15 mouse cellular contexts compared by ENCODE assay signal in the genomic region with DNA sequence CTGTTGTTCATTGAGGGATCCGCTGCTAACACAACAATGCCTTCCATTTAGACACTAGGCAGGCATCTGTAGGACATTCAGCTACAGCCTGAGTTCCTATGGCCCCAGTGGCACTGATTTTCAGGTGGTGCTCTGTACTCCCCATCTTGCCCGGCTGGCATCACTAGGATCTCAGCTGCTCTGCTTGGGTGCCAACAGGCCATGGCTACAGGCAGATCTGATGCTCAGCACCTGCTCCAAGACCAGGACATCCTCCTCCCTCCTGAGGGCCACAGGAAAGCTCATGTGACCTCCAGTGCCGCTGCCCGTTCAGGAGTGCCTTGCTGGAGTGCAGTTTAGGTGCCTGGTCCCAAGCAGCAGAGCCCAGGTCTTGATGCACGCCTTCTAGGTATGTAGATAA. TPM values are rescaled to one million over a fixed set of nuclear protein-coding genes. Genes with fewer than 3 reads are reported as not detected.
DNase-seq lines count a peak whose midpoint lies in the region; ATAC-seq and TF ChIP-seq lines count a peak whose summit lies in the region.
"Had no signal": no experiment of that assay in that cellular context is flagged by ENCODE, and none has a peak within 500 bp of the region (broad histone marks: within the 10 kb centered on the region; RNA-seq: fewer than 3 reads in every experiment).

No protein-coding gene starts in this region.

- H3K27me3 ChIP-seq in kidney, embryonic 14.5 days (ENCODE audit: control insufficient read depth, insufficient read depth, low read length): no peaks in the 10 kb centered on the region
- H3K27me3 ChIP-seq in midbrain, embryonic 15.5 days (replicated peaks): no peaks in the 10 kb centered on the region
- H3K27me3 ChIP-seq in midbrain, embryonic 13.5 days: no peaks in the 10 kb centered on the region
- no peaks in the 10 kb centered on the region for H3K27me3 ChIP-seq in small intestine, adult 2 months (ENCODE audit: control insufficient read depth, insufficient read depth, low read length)

- DNase-seq in gastrocnemius, adult 2 months: no peak
- DNase-seq in gastrocnemius, postnatal 10 days: no peak
- DNase-seq in kidney, adult 9 months: no peak
- DNase-seq in ovary, postnatal 10 days (ENCODE audit: low spot score): no peak
- DNase-seq: kidney, adult 18-20 months; layer of hippocampus, postnatal 36 days; retina, postnatal 1 day; thymus, postnatal 14 days had no signal

- no peak overlapping the region for H3K9ac ChIP-seq in kidney, embryonic 14.5 days (ENCODE audit: low read depth, low read length)
- H3K9ac ChIP-seq in midbrain, embryonic 15.5 days: no peak overlapping the region
- no peak overlapping the region for H3K9ac ChIP-seq in midbrain, embryonic 13.5 days (replicated peaks)

- no peak for TF ChIP-seq CTCF in gastrocnemius, adult 2 months (IDR thresholded peaks at IDR 0.05)
- no peak for TF ChIP-seq CTCF in small intestine, adult 2 months (IDR thresholded peaks at IDR 0.05; ENCODE audit: extremely low read depth, insufficient read length, insufficient replicate concordance, low read depth, low read length)

- ATAC-seq in kidney, embryonic 14.5 days (ENCODE audit: low FRiP score, low TSS enrichment): no peak
- no peak for ATAC-seq in midbrain, embryonic 15.5 days (replicated peaks)
- ATAC-seq in midbrain, embryonic 13.5 days: no peak
- ATAC-seq: activated CD4-positive, CD25-positive, alpha-beta regulatory T cell, adult 4 months had no signal

- intact Hi-C loops in gastrocnemius, adult 2 months (cut with DNase I): no loop called here

- H3K4me1 ChIP-seq in kidney, embryonic 14.5 days (ENCODE audit: control insufficient read depth, insufficient read depth, low read length): peaks cover 31% of the 10 kb centered on the region
- peaks cover 25% of the 10 kb centered on the region for H3K4me1 ChIP-seq in midbrain, embryonic 15.5 days
- peaks cover 28% of the 10 kb centered on the region for H3K4me1 ChIP-seq in midbrain, embryonic 13.5 days (replicated peaks)
- peaks cover 14% of the 10 kb centered on the region for H3K4me1 ChIP-seq in small intestine, adult 2 months (ENCODE audit: control insufficient read depth, insufficient read depth, insufficient read length, low read length)

- H3K27ac ChIP-seq in gastrocnemius, adult 2 months: peak overlapping the region; percentile 81
- H3K27ac ChIP-seq in kidney, embryonic 14.5 days (ENCODE audit: low read depth, low read length): peak overlapping the region; percentile 38; the same call in 1 of the 2 replicates
- 0 out of 2 replicates have a peak overlapping the region, but pooled peaks have one; percentile 9 for H3K27ac ChIP-seq in midbrain, embryonic 15.5 days
- no peak overlapping the region for H3K27ac ChIP-seq in midbrain, embryonic 13.5 days
- peak overlapping the region; percentile 19 for H3K27ac ChIP-seq in small intestine, adult 2 months (ENCODE audit: insufficient read depth, low read depth, low read length)

- H3K4me3 ChIP-seq in gastrocnemius, adult 2 months: no peak overlapping the region
- no peak overlapping the region for H3K4me3 ChIP-seq in kidney, embryonic 14.5 days (ENCODE audit: low read length)
- H3K4me3 ChIP-seq in midbrain, embryonic 15.5 days: no peak overlapping the region
- H3K4me3 ChIP-seq in midbrain, embryonic 13.5 days (replicated peaks): no peak overlapping the region
- H3K4me3 ChIP-seq in small intestine, adult 2 months (ENCODE audit: low read depth, low read length): no peak overlapping the region
- H3K4me3 ChIP-seq: erythroblast, embryonic 14.5 days had no signal

- WGBS in kidney, embryonic 14.5 days: 81% methylated on average over 5 of the region's 5 CpGs
- WGBS in midbrain, embryonic 15.5 days: 81% methylated on average over 5 of the region's 5 CpGs
- WGBS in midbrain, embryonic 13.5 days: 85% methylated on average over 5 of the region's 5 CpGs
- WGBS in small intestine, adult 2 months: 70% methylated on average over 5 of the region's 5 CpGs

- H3K36me3 ChIP-seq in kidney, embryonic 14.5 days (ENCODE audit: control insufficient read depth, insufficient read depth, low read length): peaks cover 10% of the 10 kb centered on the region; the same call in 1 of the 2 replicates
- peaks cover 11% of the 10 kb centered on the region for H3K36me3 ChIP-seq in midbrain, embryonic 15.5 days (replicated peaks)
- peaks cover 14% of the 10 kb centered on the region for H3K36me3 ChIP-seq in midbrain, embryonic 13.5 days
- H3K36me3 ChIP-seq in small intestine, adult 2 months (ENCODE audit: control insufficient read depth, insufficient read depth, low read length): peaks cover 10% of the 10 kb centered on the region

- TF ChIP-seq POLR2A in small intestine, adult 2 months (IDR thresholded peaks at IDR 0.05; ENCODE audit: low read depth, low read length): no peak

- no peak overlapping the region for H3K4me2 ChIP-seq in kidney, embryonic 14.5 days (replicated peaks; ENCODE audit: low read depth, low read length)
- no peak overlapping the region for H3K4me2 ChIP-seq in midbrain, embryonic 15.5 days
- H3K4me2 ChIP-seq in midbrain, embryonic 13.5 days (replicated peaks): no peak overlapping the region

- H3K9me3 ChIP-seq in kidney, embryonic 14.5 days (ENCODE audit: control insufficient read depth, low read length): peaks cover 3% of the 10 kb centered on the region; the same call in 1 of the 2 replicates
- no peaks in the 10 kb centered on the region for H3K9me3 ChIP-seq in midbrain, embryonic 15.5 days
- H3K9me3 ChIP-seq in midbrain, embryonic 13.5 days: no peaks in the 10 kb centered on the region

RNA-seq across cellular contexts. Expression of gene Zcchc14, which starts 20.3 kb away (rescaled TPM):
- 10 to 100 TPM; 18.8 to 22.3 TPM for total RNA-seq in gastrocnemius, adult 2 months (2021)
- 10 to 100 TPM; 25.0 to 33.1 TPM for total RNA-seq in gastrocnemius, postnatal 10 days (2021)
- 19.3 and 26.9 TPM in 2 replicates for polyA plus RNA-seq in kidney, embryonic 14.5 days (2014; fragmentation: Nextera tagmentation; extraction: Ambion mirVana)
- polyA plus RNA-seq in midbrain, embryonic 15.5 days (2015; fragmentation: Nextera tagmentation; extraction: Ambion mirVana): 25.4 and 28.0 TPM in 2 replicates
- 27.6 and 29.5 TPM in 2 replicates for polyA plus RNA-seq in midbrain, embryonic 13.5 days (2015; fragmentation: Nextera tagmentation; extraction: Ambion mirVana)
- 15.3 and 31.3 TPM in 2 replicates for polyA plus RNA-seq in small intestine, adult 2 months (2012; rRNA removed)
- total RNA-seq: granulocyte monocyte progenitor cell, adult 5-6 weeks had no signal
- polyA plus RNA-seq: erythroblast, embryonic 14.5 days had no signal

RNA-seq across cellular contexts. Expression of gene Map1lc3b, which starts 42.2 kb away (rescaled TPM):
- 100 to 1,000 TPM; 166 to 175 TPM for total RNA-seq in gastrocnemius, adult 2 months (2021)
- 100 to 1,000 TPM; 101 to 106 TPM for total RNA-seq in gastrocnemius, postnatal 10 days (2021)
- polyA plus RNA-seq in kidney, embryonic 14.5 days (2014; fragmentation: Nextera tagmentation; extraction: Ambion mirVana): 204 and 205 TPM in 2 replicates
- 372 and 386 TPM in 2 replicates for polyA plus RNA-seq in midbrain, embryonic 15.5 days (2015; fragmentation: Nextera tagmentation; extraction: Ambion mirVana)
- polyA plus RNA-seq in midbrain, embryonic 13.5 days (2015; fragmentation: Nextera tagmentation; extraction: Ambion mirVana): 364 and 371 TPM in 2 replicates
- polyA plus RNA-seq in small intestine, adult 2 months (2012; rRNA removed): 50.7 and 82.2 TPM in 2 replicates

RNA-seq across cellular contexts. Expression of gene Fbxo31, which starts 53.8 kb away (rescaled TPM):
- total RNA-seq in gastrocnemius, adult 2 months (2021): 100 to 1,000 TPM; 141 to 165 TPM
- total RNA-seq in gastrocnemius, postnatal 10 days (2021): 10 to 100 TPM; 59.6 to 70.3 TPM
- 15.5 and 17.0 TPM in 2 replicates for polyA plus RNA-seq in kidney, embryonic 14.5 days (2014; fragmentation: Nextera tagmentation; extraction: Ambion mirVana)
- 34.5 and 36.5 TPM in 2 replicates for polyA plus RNA-seq in midbrain, embryonic 15.5 days (2015; fragmentation: Nextera tagmentation; extraction: Ambion mirVana)
- 21.3 and 22.9 TPM in 2 replicates for polyA plus RNA-seq in midbrain, embryonic 13.5 days (2015; fragmentation: Nextera tagmentation; extraction: Ambion mirVana)
- 24.9 and 30.3 TPM in 2 replicates for polyA plus RNA-seq in small intestine, adult 2 months (2012; rRNA removed)
